Mouse (Mus musculus) right cerebral cortex, postnatal 36 days (tissue): ENCODE measurements around the gene Snrpa1.
A peak's percentile ranks its signal among the peaks of the same experiment; 100 is the strongest.
"Not testable (repeated sequence)": the region's sequence is repeated elsewhere in the genome, so short reads cannot be mapped to it uniquely, and the experiment has no call there.

Experiments used
- DNase-seq, 2 experiments: peaks; one replicate each; pipeline ENCODE4 v3.0.0; 2022; ENCODE audit warnings: low spot score in 2 of 2, mixed read lengths in 1 of 2

The Snrpa1 gene

GRCm38 (mm10) chr7:66058703-66059102 is at the start of gene Snrpa1:
Gene Snrpa1, plus strand, starts transcription at chr7:66059003.
- DNase-seq, result no peak

- DNase-seq, result no peak
Measured at GRCm38 (mm10) chr7:66010518-66010917, 48.3 kb upstream of the Snrpa1 start.

- DNase-seq, result peak in 1 of 2 experiments; percentile 9
Measured at GRCm38 (mm10) chr7:66027747-66028146, 31.1 kb upstream of the Snrpa1 start.

- no peak for DNase-seq
Measured at GRCm38 (mm10) chr7:66028766-66029512, 29.9 kb upstream of the Snrpa1 start.

- no peak for DNase-seq
Measured at GRCm38 (mm10) chr7:66036809-66037208, 22.0 kb upstream of the Snrpa1 start.

- DNase-seq, result no peak
Measured at GRCm38 (mm10) chr7:66038261-66038660, 20.5 kb upstream of the Snrpa1 start.

GRCm38 (mm10) chr7:66038730-66039129 is 20.1 kb upstream of the Snrpa1 start:
- no peak for DNase-seq

GRCm38 (mm10) chr7:66040026-66040814 is 18.6 kb upstream of the Snrpa1 start:
- DNase-seq, result no peak

DNA sequence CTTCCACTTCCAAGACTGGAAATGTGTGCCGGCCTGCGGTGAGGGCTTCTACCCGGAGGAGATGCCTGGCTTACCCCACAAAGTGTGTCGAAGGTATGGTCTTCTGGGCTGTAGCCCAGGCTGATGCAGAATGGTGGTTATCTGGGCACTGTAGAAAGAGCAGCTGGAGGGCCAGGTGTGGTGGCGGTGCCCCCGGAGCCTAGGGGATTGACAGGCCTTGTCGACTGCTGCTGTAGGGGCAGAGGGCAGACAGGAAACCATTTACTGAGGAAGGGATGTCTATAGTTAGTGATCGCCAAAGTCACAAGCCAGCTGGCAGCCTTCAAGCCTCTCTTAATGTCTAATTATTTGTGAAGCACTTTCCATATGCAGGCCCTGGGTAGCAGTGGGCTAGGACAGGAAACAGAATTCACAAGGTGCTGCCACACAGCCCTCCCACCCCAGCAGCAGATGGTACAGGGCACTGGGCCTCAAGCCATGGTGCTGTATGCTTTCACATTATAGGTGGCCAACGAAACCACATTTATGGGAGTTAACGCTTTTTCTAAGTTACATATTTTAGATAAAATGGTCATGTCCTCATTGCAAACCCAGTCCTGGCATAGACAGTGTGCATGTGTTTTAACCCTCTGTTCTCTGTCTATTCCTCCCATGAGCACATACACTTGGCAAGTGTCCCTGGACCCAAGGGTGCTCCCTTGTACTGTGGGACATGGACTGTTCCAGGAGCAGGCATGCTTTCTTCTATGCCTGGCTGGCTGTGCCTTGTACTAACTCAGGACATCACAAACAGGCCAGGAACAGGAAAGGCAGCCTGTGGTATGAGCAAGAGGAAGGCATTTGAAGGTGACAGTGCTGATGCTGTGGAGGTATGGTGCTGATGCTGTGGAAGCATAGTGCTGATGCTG is 15.0 kb upstream of the Snrpa1 start, which contains the start of gene Gm45213:
Gene Gm45213 (plus strand): TSS at position 51 of the 908 bp plus-strand sequence.
- no peak for DNase-seq

DNA sequence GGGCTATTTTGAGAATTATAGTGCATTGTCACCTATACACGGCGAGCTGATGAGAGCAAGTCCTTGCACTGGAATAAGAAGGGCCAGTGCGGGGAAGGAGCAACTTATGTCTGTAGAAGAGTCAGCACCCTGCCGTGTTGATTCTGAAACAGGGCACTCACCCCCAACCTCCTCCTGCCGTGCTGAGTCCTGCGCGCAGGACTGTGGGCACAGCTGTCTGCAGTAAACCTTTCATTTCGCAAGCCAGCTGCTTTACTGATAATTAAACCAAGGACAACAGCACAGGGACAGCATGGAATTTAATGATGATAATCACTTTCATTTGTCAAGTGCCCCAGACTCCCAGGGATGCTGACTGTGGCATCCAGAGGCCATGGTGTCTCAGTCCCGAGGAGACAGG is 14.2 kb upstream of the Snrpa1 start:
- no peak for DNase-seq

DNA sequence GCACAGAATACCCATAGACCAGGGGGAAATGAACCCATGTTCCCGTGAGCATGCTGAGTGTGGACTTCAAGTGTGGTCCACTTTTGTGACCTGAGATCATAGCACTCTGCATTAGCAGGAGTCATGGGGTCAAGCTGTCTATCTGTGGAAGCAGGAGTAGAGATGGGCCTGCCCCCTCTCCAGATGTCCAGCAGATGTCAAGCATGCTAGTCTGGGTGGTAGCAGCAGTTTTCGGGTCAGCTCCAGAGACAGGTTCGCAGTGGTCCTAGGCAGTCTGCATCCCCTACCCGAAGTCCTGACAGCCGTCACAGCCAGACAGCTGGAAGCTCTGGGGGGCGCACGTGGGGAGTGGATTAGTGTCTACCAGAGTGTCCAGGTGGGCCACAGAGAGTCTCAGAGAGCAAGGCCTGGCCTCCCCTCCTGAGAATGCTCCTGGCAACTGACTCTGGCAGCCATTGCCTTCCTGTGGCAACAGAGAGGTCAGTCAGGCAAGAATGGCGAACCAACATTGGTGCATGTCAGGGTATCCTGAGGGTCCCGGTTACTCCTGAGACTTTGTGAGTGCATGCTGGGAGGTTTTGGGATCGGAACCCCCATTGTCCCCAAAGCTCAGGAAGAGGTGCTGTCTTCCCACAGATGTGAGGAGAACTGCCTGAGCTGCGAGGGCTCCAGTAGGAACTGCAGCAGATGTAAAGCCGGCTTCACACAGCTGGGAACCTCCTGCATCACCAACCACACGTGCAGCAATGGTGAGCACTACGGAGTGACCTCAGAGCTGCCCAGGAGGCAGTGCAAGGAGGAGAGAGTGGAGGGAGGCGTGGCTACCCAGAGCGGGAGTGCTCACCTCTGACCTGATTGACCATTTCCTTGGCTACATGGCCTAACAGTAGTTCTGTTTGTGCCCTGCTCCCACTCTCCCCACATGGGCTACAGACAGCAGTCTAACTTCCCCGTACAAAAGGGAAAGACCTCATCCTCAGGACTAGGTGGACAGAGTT is 11.6 kb upstream of the Snrpa1 start:
- no peak for DNase-seq

GRCm38 (mm10) chr7:66047975-66048374 is 10.8 kb upstream of the Snrpa1 start:
- DNase-seq, result no peak

DNA sequence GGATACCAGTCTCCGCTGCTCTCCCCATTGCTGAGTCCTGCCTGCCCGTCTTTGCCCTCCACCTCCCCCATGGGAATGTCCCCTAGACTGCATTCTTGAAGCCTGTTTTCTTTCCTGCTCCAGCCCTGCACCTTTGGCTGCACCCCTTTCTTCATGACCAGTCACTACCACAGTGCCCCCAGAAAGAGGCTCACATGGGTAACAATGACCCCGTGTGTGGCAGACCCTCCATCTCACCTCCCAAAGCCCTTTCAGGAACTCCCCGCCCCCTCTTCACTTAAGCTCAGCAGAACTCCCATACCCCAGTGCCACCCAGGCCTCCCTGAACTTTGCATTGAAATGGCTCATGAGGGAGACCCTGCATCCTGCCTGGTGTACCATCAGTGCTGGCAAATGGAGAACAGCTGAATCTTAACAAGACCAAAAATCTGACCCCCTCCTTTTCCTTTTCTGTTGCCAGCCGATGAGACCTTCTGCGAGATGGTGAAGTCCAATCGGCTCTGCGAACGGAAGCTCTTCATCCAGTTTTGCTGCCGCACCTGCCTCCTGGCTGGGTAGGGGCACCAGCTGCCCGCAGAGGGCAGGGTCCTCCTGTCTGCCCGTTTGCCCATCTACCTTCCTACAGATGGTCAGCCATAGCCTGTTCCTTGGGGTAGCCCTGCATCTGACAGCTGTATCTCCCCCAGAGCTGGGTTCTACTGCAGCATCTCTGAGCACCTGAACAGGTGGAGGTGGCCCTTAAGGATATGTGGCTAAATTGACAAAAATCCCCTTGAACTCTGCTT is 10.2 kb upstream of the Snrpa1 start:
- no peak for DNase-seq

GRCm38 (mm10) chr7:66053946-66054483 is 4.8 kb upstream of the Snrpa1 start:
- DNase-seq, result no peak

DNA sequence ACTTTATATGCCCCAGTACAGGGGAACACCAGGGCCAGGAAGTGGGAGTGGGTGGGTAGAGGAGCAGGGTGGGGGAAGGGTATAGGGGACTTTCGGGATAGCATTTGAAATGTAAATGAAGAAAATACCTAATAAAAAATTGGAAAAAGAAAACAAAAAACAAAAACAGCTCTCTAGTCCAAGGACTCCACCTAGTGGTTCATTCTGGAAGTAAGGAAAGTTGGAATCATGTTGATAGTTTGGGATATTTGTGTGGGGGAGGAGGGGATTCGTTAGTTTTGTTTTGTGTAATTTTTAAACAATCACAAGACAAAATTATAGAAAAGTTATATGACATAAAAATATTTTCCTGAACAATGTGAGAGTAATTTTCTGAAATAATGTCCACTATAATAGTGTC is 3.4 kb upstream of the Snrpa1 start:
- DNase-seq, result not testable (repeated sequence)

- peak; percentile 77 to 85 for DNase-seq
Measured at GRCm38 (mm10) chr7:66060066-66060956, 1.5 kb downstream of the Snrpa1 start.

DNA sequence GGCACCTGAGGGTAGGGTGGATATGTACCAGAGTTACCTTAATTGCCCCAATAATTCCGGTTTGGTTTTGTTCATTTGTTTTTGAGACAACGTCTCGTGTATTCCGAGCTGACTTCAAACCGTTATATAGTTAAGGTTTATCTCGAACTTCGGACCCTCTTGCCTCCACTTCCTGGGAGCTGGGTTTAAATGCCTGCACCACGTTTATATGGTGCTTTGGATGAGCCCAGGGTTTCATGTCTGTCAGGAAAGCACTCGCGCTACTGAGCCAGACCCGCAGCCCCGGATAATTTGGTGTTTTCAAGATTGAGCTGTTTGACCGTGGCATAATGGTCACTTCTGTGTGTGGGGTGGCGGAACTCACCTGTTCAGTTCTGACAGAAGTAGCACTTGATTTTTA is 2.3 kb downstream of the Snrpa1 start:
- DNase-seq, result no peak

DNA sequence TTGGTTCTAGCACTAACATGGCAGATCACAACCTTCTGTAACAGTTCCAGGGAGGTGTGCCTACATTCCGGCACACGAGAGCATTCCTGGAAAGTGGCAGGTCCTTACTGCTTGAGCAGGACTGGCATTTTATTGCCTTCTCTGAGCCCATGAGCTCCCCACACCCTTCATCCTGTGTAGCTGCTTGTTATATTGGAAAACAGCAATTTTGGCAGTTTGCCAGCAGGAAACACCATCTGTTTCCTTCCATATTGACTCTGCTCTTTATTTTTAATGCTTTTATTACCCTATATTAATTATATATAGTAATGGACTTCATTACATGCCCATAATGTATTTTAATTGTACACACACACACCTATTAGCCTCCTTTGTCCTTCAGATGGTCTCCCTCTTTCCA is 17.6 kb downstream of the Snrpa1 start:
- no peak for DNase-seq
